Mouse (Mus musculus) lung, embryonic 14.5 days (tissue): Measurements from ENCODE around the gene Olfr464. TPM values are rescaled to one million over a fixed set of nuclear protein-coding genes. Genes with fewer than 3 reads are reported as not detected.

ENCODE experiments used
- ATAC-seq: fragments of 200-750 bp; cut with Nextera tagmentation; 2 replicates; pipeline ENCODE4 v1.8.0; 2017; ENCODE audit warnings: mild to moderate bottlenecking, moderate TSS enrichment, moderate library complexity; ENCODE audit not compliant: insufficient read depth
- DNase-seq: peaks from one replicate; pipeline ENCODE4 v3.0.0-alpha.2; 2015
- H3K27ac ChIP-seq: fragments of 300-500 bp; sonication (generic); 2 replicates; pipeline ENCODE4 v1.5.1; 2014; ENCODE audit warnings: low read depth, mild to moderate bottlenecking, moderate library complexity
- H3K27me3 ChIP-seq: fragments of 300-500 bp; sonication (generic); 2 replicates; pipeline ENCODE4 v1.6.1; 2014; ENCODE audit warnings: low read length, control low read depth; ENCODE audit not compliant: insufficient read depth
- H3K36me3 ChIP-seq: fragments of 300-500 bp; sonication (generic); 2 replicates; pipeline ENCODE4 v1.6.1; 2014; ENCODE audit warnings: control low read depth; ENCODE audit not compliant: insufficient read depth
- H3K4me1 ChIP-seq: fragments of 300-500 bp; sonication (generic); 2 replicates; pipeline ENCODE4 v1.6.1; 2014; ENCODE audit warnings: antibody characterized with exemption, control low read depth; ENCODE audit not compliant: insufficient read depth
- H3K4me2 ChIP-seq: fragments of 300-500 bp; sonication (generic); 2 replicates; pipeline ENCODE4 v1.6.1; 2014; ENCODE audit warnings: mild to moderate bottlenecking
- H3K4me3 ChIP-seq: fragments of 300-500 bp; sonication (generic); 2 replicates; pipeline ENCODE4 v1.5.1; 2014; ENCODE audit warnings: low read depth, low read length
- H3K9ac ChIP-seq: fragments of 300-500 bp; sonication (generic); 2 replicates; pipeline ENCODE4 v1.6.1; 2014
- H3K9me3 ChIP-seq: fragments of 300-500 bp; sonication (generic); 2 replicates; pipeline ENCODE4 v1.6.1; 2016; ENCODE audit warnings: low read depth, low read length, control low read depth
- CTCF ChIP-seq: IDR thresholded peaks from 2 replicates; pipeline ENCODE4 v1.5.1; 2016; ENCODE audit warnings: antibody characterized with exemption, low read depth
- WGBS: fragments of 180-500 bp; shearing (Covaris S2); extraction: QIAGEN DNeasy Blood & Tissue Kit; methylation state at CpG from one replicate; pipeline ENCODE4 v1.1.7; 2014; 5-methylcytosine and 5-hydroxymethylcytosine counted together
- polyA plus RNA-seq: library from polyadenylated mRNA; unstranded; fragments of >200 nt; fragmentation: Nextera tagmentation; extraction: Ambion mirVana; gene quantifications from 2 replicates; pipeline ENCODE4 v1.2.1, GENCODE M21; 2014

Olfr464 gene
- polyA plus RNA-seq, 1 experiment from 2014 or later = not detected

DNA sequence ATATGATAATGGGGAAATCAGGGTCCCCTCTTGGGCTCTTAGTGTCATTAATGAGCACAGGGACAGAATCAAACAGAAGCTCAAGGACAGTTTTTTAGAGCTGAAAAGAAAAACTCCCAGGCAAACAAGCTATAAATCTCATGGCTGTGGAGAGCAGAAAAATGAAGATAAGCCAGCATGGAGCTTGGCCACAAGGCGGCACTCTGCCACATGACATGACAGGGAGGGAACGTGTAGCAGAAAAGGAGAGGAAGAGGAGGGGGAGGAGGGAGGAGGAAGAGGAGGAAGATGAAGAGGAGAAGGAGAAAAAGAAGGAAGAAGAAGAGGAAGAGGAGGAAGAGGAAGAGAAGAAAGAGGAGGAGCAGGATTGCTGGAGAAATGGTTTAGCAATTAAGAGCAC, 29.2 kb upstream of the Olfr464 start:
- peak; percentile 66 for TF ChIP-seq CTCF
- Histone ChIP-seq H3K36me3 (no peaks in the 10 kb centered on the region), H3K4me2 (no peak overlapping the region), H3K27ac (no peak overlapping the region), H3K9ac (no peak overlapping the region), H3K4me1 (no peaks in the 10 kb centered on the region), H3K4me3 (no peak overlapping the region), H3K9me3 (no peaks in the 10 kb centered on the region), H3K27me3 (no peaks in the 10 kb centered on the region)
- 0% methylated on average over 2 of the region's 2 CpGs for WGBS
- ATAC-seq = no peak
- DNase-seq = peak; percentile 41

DNA sequence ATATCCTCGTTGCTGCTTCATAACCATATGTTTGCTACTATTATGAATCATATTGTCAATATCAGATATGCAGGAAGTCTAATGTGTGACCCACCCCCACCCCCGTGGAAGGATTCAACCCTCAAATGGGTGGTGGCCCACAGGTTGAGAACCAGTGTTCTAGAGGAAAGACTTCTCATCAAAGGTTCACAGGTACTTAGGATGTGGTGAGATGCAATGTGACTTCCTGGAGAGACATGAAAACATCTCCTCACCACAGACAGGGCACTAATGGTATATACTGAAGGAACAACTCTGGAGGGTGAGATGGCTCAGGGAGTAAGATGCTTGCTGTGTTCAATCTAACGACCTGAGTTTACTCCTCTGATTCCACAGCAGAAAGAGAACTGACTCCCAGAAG, 14.7 kb upstream of the Olfr464 start:
- Histone ChIP-seq H3K4me3 (no peak overlapping the region), H3K9ac (no peak overlapping the region), H3K27ac (no peak overlapping the region), H3K9me3 (no peaks in the 10 kb centered on the region), H3K27me3 (no peaks in the 10 kb centered on the region), H3K4me1 (no peaks in the 10 kb centered on the region), H3K36me3 (no peaks in the 10 kb centered on the region), H3K4me2 (no peak overlapping the region)
- TF ChIP-seq CTCF = no peak
- WGBS = 64% methylated on average over 3 of the region's 3 CpGs
- ATAC-seq (no peak), DNase-seq (no peak)

- Histone ChIP-seq H3K4me2 (no peak overlapping the region), H3K9ac (no peak overlapping the region)
- no peak for TF ChIP-seq CTCF
Measured at GRCm38 (mm10) chr11:87933731-87934130, 13.0 kb upstream of the Olfr464 start.

GRCm38 (mm10) chr11:87930348-87930747, 9.6 kb upstream of the Olfr464 start:
- no peaks in the 10 kb centered on the region for H3K4me1 ChIP-seq
- no peaks in the 10 kb centered on the region for H3K9me3 ChIP-seq
- no peak overlapping the region for H3K4me3 ChIP-seq
- no peaks in the 10 kb centered on the region for H3K27me3 ChIP-seq
- no peak for DNase-seq
- 75% methylated on average over 2 of the region's 2 CpGs for WGBS
- H3K27ac ChIP-seq = no peak overlapping the region
- H3K36me3 ChIP-seq = no peaks in the 10 kb centered on the region
- no peak for TF ChIP-seq CTCF
- H3K4me2 ChIP-seq = no peak overlapping the region
- no peak overlapping the region for H3K9ac ChIP-seq
- no peak for ATAC-seq

More at GRCm38 (mm10) chr11:87933731-87934130, 13.0 kb upstream of the Olfr464 start:
- H3K4me3 ChIP-seq = no peak overlapping the region
- no peak for ATAC-seq
- no peaks in the 10 kb centered on the region for H3K27me3 ChIP-seq
- WGBS = 40% methylated on average over 2 of the region's 2 CpGs
- no peak overlapping the region for H3K27ac ChIP-seq
- H3K4me1 ChIP-seq = no peaks in the 10 kb centered on the region
- no peak for DNase-seq
- H3K36me3 ChIP-seq = no peaks in the 10 kb centered on the region
- H3K9me3 ChIP-seq = no peaks in the 10 kb centered on the region

GRCm38 (mm10) chr11:87920301-87920700, 466 bp downstream of the Olfr464 start:
- WGBS = 54% methylated on average over 2 of the region's 2 CpGs
- no peak for DNase-seq

GRCm38 (mm10) chr11:87916005-87916404, 4.8 kb downstream of the Olfr464 start:
- H3K27ac ChIP-seq = no peak overlapping the region
- no peaks in the 10 kb centered on the region for H3K27me3 ChIP-seq
- H3K4me1 ChIP-seq = no peaks in the 10 kb centered on the region
- H3K36me3 ChIP-seq = no peaks in the 10 kb centered on the region
- 64% methylated on average over 1 of the region's 1 CpGs for WGBS
- H3K4me2 ChIP-seq = no peak overlapping the region
- no peak overlapping the region for H3K9ac ChIP-seq
- H3K9me3 ChIP-seq = no peaks in the 10 kb centered on the region
- no peak for DNase-seq
- no peak overlapping the region for H3K4me3 ChIP-seq
- no peak for TF ChIP-seq CTCF
- ATAC-seq = no peak

More at GRCm38 (mm10) chr11:87920301-87920700, 466 bp downstream of the Olfr464 start:
- no peak for ATAC-seq
- H3K4me1 ChIP-seq = no peaks in the 10 kb centered on the region
- H3K27me3 ChIP-seq = no peaks in the 10 kb centered on the region
- H3K9me3 ChIP-seq = no peaks in the 10 kb centered on the region
- H3K36me3 ChIP-seq = no peaks in the 10 kb centered on the region
- no peak overlapping the region for H3K4me2 ChIP-seq
- H3K9ac ChIP-seq = no peak overlapping the region
- no peak overlapping the region for H3K27ac ChIP-seq
- no peak overlapping the region for H3K4me3 ChIP-seq
- no peak for TF ChIP-seq CTCF

- H3K4me1 ChIP-seq = no peaks in the 10 kb centered on the region
- no peaks in the 10 kb centered on the region for H3K9me3 ChIP-seq
- H3K9ac ChIP-seq = no peak overlapping the region
- ATAC-seq (no peak), DNase-seq (no peak)
- no peak overlapping the region for H3K4me3 ChIP-seq
- H3K4me2 ChIP-seq = no peak overlapping the region
- no peaks in the 10 kb centered on the region for H3K27me3 ChIP-seq
- H3K27ac ChIP-seq = no peak overlapping the region
- no peaks in the 10 kb centered on the region for H3K36me3 ChIP-seq
- TF ChIP-seq CTCF = no peak
- 74% methylated on average over 3 of the region's 3 CpGs for WGBS
Measured at GRCm38 (mm10) chr11:87904331-87904730, 16.4 kb downstream of the Olfr464 start.

DNA sequence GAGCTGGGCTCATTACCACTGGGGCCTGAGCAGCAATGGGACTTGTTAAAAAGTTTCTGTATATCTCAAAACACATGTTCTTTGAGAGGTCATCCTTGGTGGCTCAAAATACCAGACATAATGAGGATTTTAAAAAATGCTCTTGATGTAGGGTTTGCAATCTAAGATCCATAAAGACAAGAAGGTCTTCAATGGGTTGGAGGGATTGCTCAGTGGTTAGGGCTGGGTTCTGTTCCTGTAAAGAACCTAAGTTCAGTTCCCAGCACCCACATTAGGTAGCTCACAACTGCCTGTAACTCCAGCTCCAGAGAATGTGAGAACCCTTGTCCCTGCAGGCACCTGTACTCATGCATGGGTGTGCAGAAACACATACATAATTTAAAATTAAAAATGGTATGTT, 23.5 kb downstream of the Olfr464 start, which contains the start of gene Olfr463:
Gene Olfr463, minus strand, starts transcription at position 101 of the 400 bp plus-strand sequence.
- Histone ChIP-seq H3K4me3 (no peak within 1 kb of the TSS), H3K9ac (no peak within 1 kb of the TSS), H3K27ac (no peak within 1 kb of the TSS), H3K36me3 (no peaks in the 10 kb centered on the region), H3K4me1 (no peaks in the 10 kb centered on the region), H3K9me3 (no peaks in the 10 kb centered on the region), H3K4me2 (no peak within 1 kb of the TSS), H3K27me3 (no peaks in the 10 kb centered on the region; the same call in 1 of the 2 replicates)
- ATAC-seq = no peak
- TF ChIP-seq CTCF = no peak
- no peak for DNase-seq
